Mouse (Mus musculus) hindbrain, embryonic 16.5 days (tissue): Measurements from ENCODE around the gene Ptprn2. TPM values are rescaled to one million over a fixed set of nuclear protein-coding genes. Genes with fewer than 3 reads are reported as not detected.

Experiments
- ATAC-seq: fragments of 200-750 bp; cut with Nextera tagmentation; 2 replicates; pipeline ENCODE4 v1.8.0; 2017; ENCODE audit warnings: moderate TSS enrichment, moderate library complexity
- H3K27ac ChIP-seq: fragments of 300-500 bp; sonication (generic); 2 replicates; pipeline ENCODE4 v1.5.1; 2014; ENCODE audit warnings: low read depth, mild to moderate bottlenecking, control low read depth, low read length, moderate library complexity
- H3K27me3 ChIP-seq: fragments of 300-500 bp; sonication (generic); replicated peaks from 2 replicates; pipeline ENCODE4 v1.6.1; 2014; ENCODE audit warnings: low read length; ENCODE audit not compliant: control insufficient read depth, insufficient read depth
- H3K36me3 ChIP-seq: fragments of 300-500 bp; sonication (generic); 2 replicates; pipeline ENCODE4 v1.6.1; 2014; ENCODE audit warnings: mild to moderate bottlenecking, low read length, moderate library complexity, mixed read lengths; ENCODE audit not compliant: control insufficient read depth, insufficient read depth
- H3K4me1 ChIP-seq: fragments of 300-500 bp; sonication (generic); 2 replicates; pipeline ENCODE4 v1.6.1; 2014; ENCODE audit warnings: low read depth, low read length; ENCODE audit not compliant: control insufficient read depth, insufficient read depth
- H3K4me2 ChIP-seq: fragments of 300-500 bp; sonication (generic); 2 replicates; pipeline ENCODE4 v1.6.1; 2014; ENCODE audit warnings: mild to moderate bottlenecking, low read length, control low read depth, moderate library complexity
- H3K4me3 ChIP-seq: fragments of 300-500 bp; sonication (generic); 2 replicates; pipeline ENCODE4 v1.5.1; 2014; ENCODE audit warnings: mild to moderate bottlenecking, low read length, control low read depth, moderate library complexity
- H3K9ac ChIP-seq: fragments of 300-500 bp; sonication (generic); 2 replicates; pipeline ENCODE4 v1.6.1; 2014; ENCODE audit warnings: low read depth, mild to moderate bottlenecking, control low read depth, low read length, moderate library complexity
- H3K9me3 ChIP-seq: fragments of 300-500 bp; sonication (generic); 2 replicates; pipeline ENCODE4 v1.6.1; 2014; ENCODE audit warnings: mild to moderate bottlenecking, low read length, moderate library complexity; ENCODE audit not compliant: control insufficient read depth
- WGBS: fragments of 180-500 bp; shearing (Covaris S2); extraction: QIAGEN DNeasy Blood & Tissue Kit; methylation state at CpG from one replicate; pipeline ENCODE4 v1.1.7; 2014; 5-methylcytosine and 5-hydroxymethylcytosine counted together
- polyA plus RNA-seq: library from polyadenylated mRNA; unstranded; fragments of >200 nt; fragmentation: Nextera tagmentation; extraction: Ambion mirVana; gene quantifications from 2 replicates; pipeline ENCODE4 v1.2.1, GENCODE M21; 2015

Gene Ptprn2
- polyA plus RNA-seq, 1 experiment from 2014 or later = 11.7 TPM

DNA sequence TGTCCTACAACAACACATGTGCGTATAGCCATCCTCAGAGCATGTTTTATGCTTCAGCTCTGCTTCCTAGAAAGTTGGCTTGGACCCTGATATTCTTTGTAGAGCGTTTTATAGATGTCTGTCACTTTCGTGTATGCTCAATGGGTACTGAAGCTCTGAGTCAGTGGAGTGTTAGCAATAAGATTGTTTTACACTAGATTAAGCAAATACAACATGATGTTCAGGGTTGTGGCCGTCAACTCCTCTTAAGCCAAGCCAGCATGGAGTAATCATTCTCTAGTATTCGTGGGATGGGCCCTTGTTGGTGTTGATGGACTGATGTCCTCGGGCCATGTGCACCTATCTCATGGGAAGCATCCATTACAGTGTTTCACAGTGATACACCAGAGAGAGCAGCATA, 610.4 kb downstream of the Ptprn2 start:
- no peak overlapping the region for H3K27ac ChIP-seq
- H3K4me3 ChIP-seq = no peak overlapping the region
- WGBS = 58% methylated on average over 6 of the region's 6 CpGs

DNA sequence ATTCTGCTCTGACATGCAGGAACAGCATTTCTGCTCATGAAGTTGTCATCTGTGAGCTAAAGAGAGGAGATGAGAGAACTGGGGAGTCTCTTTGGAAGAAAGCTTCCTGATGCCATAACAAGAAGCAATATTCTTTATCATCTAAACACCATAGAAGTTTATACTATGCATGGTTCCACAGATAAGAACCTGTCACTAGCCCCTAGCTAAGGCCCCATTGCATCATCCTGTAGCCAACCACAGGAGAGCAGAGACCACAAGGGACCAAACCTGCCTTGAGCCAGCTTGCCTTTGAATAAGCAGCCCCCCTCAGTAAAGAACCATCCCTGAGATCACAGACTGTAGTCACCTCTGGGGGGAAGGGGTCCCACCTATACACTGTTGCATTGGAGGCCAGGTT, 612.8 kb downstream of the Ptprn2 start:
- Histone ChIP-seq H3K27ac (no peak overlapping the region), H3K9ac (no peak overlapping the region), H3K27me3 (peaks cover 2% of the 10 kb centered on the region; the same call in 1 of the 2 replicates)

More for the DNA sequence above, 610.4 kb downstream of the Ptprn2 start:
- ATAC-seq = no peak
- Histone ChIP-seq H3K36me3 (no peaks in the 10 kb centered on the region), H3K9me3 (no peaks in the 10 kb centered on the region), H3K27me3 (no peaks in the 10 kb centered on the region), H3K4me1 (no peaks in the 10 kb centered on the region), H3K4me2 (no peak overlapping the region), H3K9ac (no peak overlapping the region)

DNA sequence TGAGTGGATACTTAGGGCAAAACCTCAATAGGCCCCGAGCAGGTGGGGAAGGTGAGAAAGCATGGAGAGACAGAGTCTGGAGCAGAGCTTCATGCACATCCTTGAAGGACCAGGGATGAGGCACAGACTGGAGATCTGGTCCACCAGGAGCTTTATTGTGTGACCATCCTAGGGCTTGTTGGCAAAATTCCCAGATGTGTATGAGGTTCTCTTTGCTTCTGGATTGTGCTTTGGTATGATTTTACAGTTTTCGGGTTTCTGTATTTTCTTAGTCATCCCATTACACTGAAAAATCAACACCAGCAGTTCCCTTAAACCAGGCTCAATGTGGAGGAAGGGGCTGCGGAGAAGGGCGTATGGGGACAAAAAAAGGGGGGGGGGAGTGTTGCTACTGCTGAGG, 621.2 kb downstream of the Ptprn2 start:
- Histone ChIP-seq H3K4me1 (peaks cover 18% of the 10 kb centered on the region), H3K27ac (peak overlapping the region; percentile 44; the same call in 1 of the 2 replicates), H3K4me3 (no peak overlapping the region), H3K9me3 (no peaks in the 10 kb centered on the region), H3K36me3 (no peaks in the 10 kb centered on the region), H3K9ac (no peak overlapping the region), H3K27me3 (peaks cover 6% of the 10 kb centered on the region), H3K4me2 (peak overlapping the region; percentile 38)
- WGBS = 20% methylated on average over 4 of the region's 4 CpGs
- ATAC-seq = peak; percentile 18; the same call in 1 of the 2 replicates

More for the DNA sequence above, 612.8 kb downstream of the Ptprn2 start:
- Histone ChIP-seq H3K9me3 (no peaks in the 10 kb centered on the region), H3K4me2 (no peak overlapping the region), H3K36me3 (no peaks in the 10 kb centered on the region), H3K4me3 (no peak overlapping the region), H3K4me1 (no peaks in the 10 kb centered on the region)
- no peak for ATAC-seq

DNA sequence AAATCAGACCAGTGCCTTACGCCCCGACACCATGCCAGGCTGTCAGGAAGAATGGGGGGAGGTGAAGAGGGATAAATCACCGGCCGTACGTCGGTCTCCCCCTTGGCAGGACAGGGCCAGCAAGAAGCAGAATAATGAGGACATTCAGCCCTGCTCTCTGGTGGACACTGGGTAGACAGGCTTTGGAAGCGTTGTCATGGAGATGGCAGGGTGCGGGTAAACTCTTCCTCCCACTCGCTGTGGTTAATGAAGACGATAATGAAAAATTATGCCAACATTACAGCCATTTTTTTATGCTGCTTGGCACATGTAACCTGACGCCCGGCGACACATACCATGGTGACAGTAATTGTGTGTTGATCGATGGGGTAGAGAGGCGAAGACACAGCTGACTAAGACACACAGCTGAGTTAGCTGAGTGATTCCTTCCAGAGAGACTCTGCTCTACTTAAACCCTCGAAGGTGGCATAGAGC, 621.7 kb downstream of the Ptprn2 start:
- Histone ChIP-seq H3K27me3 (peaks cover 6% of the 10 kb centered on the region), H3K9me3 (no peaks in the 10 kb centered on the region), H3K4me1 (peaks cover 18% of the 10 kb centered on the region), H3K4me3 (no peak overlapping the region), H3K36me3 (no peaks in the 10 kb centered on the region), H3K27ac (peak overlapping the region; percentile 44), H3K4me2 (peak overlapping the region; percentile 38), H3K9ac (no peak overlapping the region)
- 7% methylated on average over 16 of the region's 16 CpGs for WGBS
- ATAC-seq = peak; percentile 98

DNA sequence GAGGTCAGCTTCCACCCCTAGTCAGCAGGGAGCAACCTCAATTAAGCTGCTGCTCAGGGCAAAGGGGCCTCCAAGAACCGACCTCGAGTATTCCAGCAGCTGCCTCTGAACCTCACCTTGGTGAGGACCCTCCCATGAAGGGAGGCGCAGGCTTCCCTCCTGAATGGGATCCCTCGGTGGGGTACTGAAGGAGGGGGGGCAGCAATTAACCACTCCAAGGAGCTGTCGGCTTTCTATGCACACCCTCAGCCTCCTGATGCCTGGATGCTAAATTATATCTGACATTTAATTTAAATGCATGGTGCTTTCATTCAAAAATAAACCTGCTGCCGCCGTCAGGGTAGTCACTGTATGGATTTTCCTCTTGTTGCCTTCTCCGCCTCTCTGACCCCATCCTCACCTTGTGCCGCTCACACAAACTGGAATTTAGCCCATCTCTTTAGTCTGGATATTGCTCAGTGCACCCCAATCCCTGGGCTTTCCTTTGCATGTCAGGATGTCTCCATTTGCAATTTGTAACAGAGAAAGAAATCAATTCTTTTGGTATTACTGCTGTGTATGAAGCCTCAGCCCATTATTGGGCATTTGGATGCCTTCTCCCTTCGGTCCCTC, 629.8 kb downstream of the Ptprn2 start:
- Histone ChIP-seq H3K36me3 (no peaks in the 10 kb centered on the region), H3K4me1 (no peaks in the 10 kb centered on the region), H3K4me2 (no peak overlapping the region), H3K4me3 (no peak overlapping the region), H3K27ac (no peak overlapping the region), H3K9ac (no peak overlapping the region), H3K9me3 (no peaks in the 10 kb centered on the region), H3K27me3 (no peaks in the 10 kb centered on the region)
- WGBS = 44% methylated on average over 10 of the region's 10 CpGs
- ATAC-seq = peak; percentile 45

DNA sequence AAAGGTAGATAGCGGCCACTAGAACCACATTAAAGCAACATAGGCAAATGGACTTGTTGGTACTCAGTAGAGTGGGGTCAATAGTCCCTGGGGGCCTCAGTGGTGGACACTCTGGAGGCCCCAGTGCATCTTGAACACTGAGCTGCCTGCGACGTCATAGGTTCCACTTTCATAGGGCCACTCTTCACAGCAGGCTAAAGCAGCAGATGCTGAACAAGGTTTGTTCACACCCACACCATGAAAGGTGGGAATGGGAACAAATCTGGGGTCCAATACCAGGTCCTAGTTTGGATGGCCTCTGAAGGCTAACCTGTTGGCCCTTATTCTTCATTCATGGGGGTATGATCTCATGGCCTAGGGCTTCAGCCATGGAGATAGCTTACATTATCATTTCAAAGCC, 641.6 kb downstream of the Ptprn2 start:
- Histone ChIP-seq H3K4me1 (no peaks in the 10 kb centered on the region), H3K4me3 (no peak overlapping the region), H3K27me3 (no peaks in the 10 kb centered on the region), H3K36me3 (no peaks in the 10 kb centered on the region), H3K9me3 (no peaks in the 10 kb centered on the region), H3K4me2 (no peak overlapping the region), H3K27ac (no peak overlapping the region), H3K9ac (no peak overlapping the region)
- WGBS = 85% methylated on average over 3 of the region's 3 CpGs
- ATAC-seq = no peak

DNA sequence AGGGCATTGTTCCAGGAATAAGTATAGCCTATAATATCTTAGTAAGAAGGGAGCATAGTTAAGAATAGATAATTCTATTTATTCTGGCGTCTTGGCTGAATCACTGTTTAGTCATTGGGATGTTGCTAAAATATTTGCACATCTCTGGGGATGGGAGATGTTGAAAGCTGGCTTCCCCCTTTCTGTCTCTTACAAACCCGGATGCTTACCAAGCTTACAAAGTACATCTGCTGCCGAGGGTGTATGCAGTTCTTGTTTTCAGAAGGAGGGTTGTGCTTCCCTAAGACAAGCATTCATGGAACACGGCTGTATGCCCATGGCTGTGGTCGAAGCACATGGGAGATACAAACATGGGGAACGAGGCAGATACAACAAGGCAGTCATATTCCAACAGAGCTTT, 642.0 kb downstream of the Ptprn2 start:
- H3K27me3 ChIP-seq = no peaks in the 10 kb centered on the region
- H3K36me3 ChIP-seq = no peaks in the 10 kb centered on the region
- no peak overlapping the region for H3K27ac ChIP-seq
- no peak overlapping the region for H3K9ac ChIP-seq
- no peaks in the 10 kb centered on the region for H3K4me1 ChIP-seq
- no peak overlapping the region for H3K4me3 ChIP-seq
- no peak for ATAC-seq
- 80% methylated on average over 6 of the region's 6 CpGs for WGBS
- H3K4me2 ChIP-seq = no peak overlapping the region
- no peaks in the 10 kb centered on the region for H3K9me3 ChIP-seq

DNA sequence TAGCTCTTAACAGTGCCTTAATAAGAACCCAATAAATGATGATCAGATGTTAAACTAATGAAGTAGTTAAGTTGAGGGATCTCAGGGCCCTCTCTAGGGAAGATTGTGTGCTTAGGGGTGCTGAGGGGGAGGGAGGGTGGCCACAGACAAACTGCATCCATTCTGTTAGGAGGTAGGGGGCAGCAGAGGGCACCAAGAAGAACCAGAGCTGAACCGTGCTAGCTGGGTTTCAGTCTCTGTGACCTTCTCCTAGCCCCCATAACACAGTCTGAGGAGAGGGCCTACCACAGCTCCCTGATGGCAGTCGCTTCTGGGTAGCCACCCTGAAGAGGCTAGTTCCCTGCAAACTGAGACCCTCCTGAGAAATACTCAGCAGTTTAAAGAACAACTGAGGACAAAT, 646.6 kb downstream of the Ptprn2 start:
- WGBS = 3% methylated on average over 2 of the region's 2 CpGs

DNA sequence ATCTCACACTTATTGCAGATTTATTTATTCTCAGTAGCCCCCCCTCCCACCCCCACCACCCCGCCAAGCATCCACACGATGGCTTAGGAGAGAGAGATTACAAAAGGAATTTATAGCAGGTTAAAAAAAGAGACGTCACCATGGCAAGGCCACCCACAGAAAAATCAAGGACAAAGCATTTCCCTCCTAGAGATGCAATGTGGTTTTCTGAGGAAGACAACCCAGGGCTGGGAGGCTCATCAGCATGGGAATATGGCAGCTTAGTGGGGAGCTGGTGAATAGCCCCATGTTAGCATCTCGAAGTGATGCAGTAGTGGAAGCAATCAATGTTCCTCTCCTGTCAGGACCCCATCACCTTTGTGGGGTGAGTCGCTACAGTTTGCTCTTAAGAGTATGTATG, 649.7 kb downstream of the Ptprn2 start:
- ATAC-seq = no peak
- no peaks in the 10 kb centered on the region for H3K4me1 ChIP-seq
- no peak overlapping the region for H3K27ac ChIP-seq
- no peak overlapping the region for H3K4me3 ChIP-seq
- WGBS = 49% methylated on average over 5 of the region's 5 CpGs
- H3K9ac ChIP-seq = no peak overlapping the region
- H3K27me3 ChIP-seq = no peaks in the 10 kb centered on the region
- no peak overlapping the region for H3K4me2 ChIP-seq
- no peaks in the 10 kb centered on the region for H3K9me3 ChIP-seq
- H3K36me3 ChIP-seq = no peaks in the 10 kb centered on the region

More for the DNA sequence above, 646.6 kb downstream of the Ptprn2 start:
- Histone ChIP-seq H3K4me1 (no peaks in the 10 kb centered on the region), H3K27me3 (no peaks in the 10 kb centered on the region), H3K4me2 (no peak overlapping the region), H3K36me3 (no peaks in the 10 kb centered on the region), H3K9me3 (no peaks in the 10 kb centered on the region), H3K4me3 (no peak overlapping the region), H3K27ac (no peak overlapping the region), H3K9ac (no peak overlapping the region)
- ATAC-seq = peak; percentile 45; the same call in 1 of the 2 replicates
